Mouse (Mus musculus): ENCODE measurements around the gene Ufsp1.

DNA sequence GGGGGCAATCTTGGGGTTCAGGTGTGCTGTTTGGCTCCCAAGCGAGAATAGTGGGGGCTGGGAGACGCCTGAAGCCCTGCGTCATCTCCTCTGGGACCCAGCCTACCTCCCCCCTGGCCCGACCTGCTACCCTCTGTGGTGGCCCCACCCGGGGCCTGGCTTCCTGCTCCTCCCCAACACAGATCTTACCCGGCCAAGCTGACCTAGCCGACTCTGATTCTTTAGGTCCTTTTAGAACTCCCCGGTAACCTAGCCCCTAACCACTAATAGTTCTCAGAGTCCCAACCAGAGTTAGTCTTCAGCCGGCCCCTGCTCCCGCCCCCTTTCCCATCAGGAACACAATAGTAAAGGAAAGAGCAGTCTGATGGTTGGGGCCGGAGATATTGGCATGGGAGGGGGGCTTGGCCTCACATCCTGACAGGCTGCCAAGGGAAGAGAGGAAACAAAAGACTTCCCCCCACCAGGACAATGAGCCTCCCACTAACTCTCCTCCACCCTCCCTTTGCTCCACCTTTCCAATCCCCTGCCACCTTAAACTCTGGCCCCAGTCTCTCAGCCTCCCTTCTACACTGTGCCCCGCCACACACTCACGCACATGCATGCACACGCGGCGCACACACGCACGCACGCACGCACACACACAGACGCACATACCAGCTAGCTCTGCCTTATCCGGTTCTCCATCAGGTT lies 45.0 kb downstream of the Ufsp1 start:
- no peak for TF ChIP-seq CTCF (IDR thresholded peaks at IDR 0.05; ENCODE audit: low read depth)
- TF ChIP-seq EP300 (IDR thresholded peaks at IDR 0.05; ENCODE audit: low read depth) = no peak
